ENCODE assay signal across 15 mouse cellular contexts in genomic region chr12:81776191-81776590, GRCm38 (mm10). TPM values are rescaled to one million over a fixed set of nuclear protein-coding genes. Genes with fewer than 3 reads are reported as not detected.
DNase-seq lines count a peak whose midpoint lies in the region; ATAC-seq and TF ChIP-seq lines count a peak whose summit lies in the region.
"Had no signal": no experiment of that assay in that cellular context is flagged by ENCODE, and none has a peak within 500 bp of the region (broad histone marks: within the 10 kb centered on the region; RNA-seq: fewer than 3 reads in every experiment).

No protein-coding gene starts in this region.

- DNase-seq in hindbrain, postnatal 0 days (ENCODE audit: low spot score) = peak; percentile 39
- DNase-seq in hindbrain, embryonic 10.5 days (ENCODE audit: low spot score) = no peak
- DNase-seq in thymus, postnatal 4 days = peak; percentile 30
- DNase-seq in thymus, postnatal 10 days (ENCODE audit: low spot score in 2 of 2) = no peak
- DNase-seq in embryonic facial prominence, embryonic 11.5 days (ENCODE audit: low spot score) = peak; percentile 77
- DNase-seq in cerebellum, adult 18-20 months = no peak
- DNase-seq in B cell, adult 2 months = no peak
- no peak for DNase-seq in kidney, adult 9 months
- DNase-seq: cerebellum, adult 8-10 months; thymus, postnatal 25 days had no signal

- H3K9ac ChIP-seq in hindbrain, postnatal 0 days (replicated peaks; ENCODE audit: low read length) = no peak overlapping the region
- no peak overlapping the region for H3K9ac ChIP-seq in embryonic facial prominence, embryonic 11.5 days (replicated peaks; ENCODE audit: low read length)
- H3K9ac ChIP-seq: heart, embryonic 15.5 days; liver, embryonic 14.5 days had no signal

- no peak overlapping the region for H3K27ac ChIP-seq in hindbrain, postnatal 0 days
- H3K27ac ChIP-seq in hindbrain, embryonic 10.5 days = no peak overlapping the region
- H3K27ac ChIP-seq in embryonic facial prominence, embryonic 11.5 days (replicated peaks; ENCODE audit: low read depth, low read length) = no peak overlapping the region
- H3K27ac ChIP-seq: heart, embryonic 15.5 days; liver, embryonic 14.5 days had no signal

- no peaks in the 10 kb centered on the region for H3K9me3 ChIP-seq in hindbrain, postnatal 0 days (ENCODE audit: low read length)
- H3K9me3 ChIP-seq in hindbrain, embryonic 10.5 days = no peaks in the 10 kb centered on the region
- no peaks in the 10 kb centered on the region for H3K9me3 ChIP-seq in embryonic facial prominence, embryonic 11.5 days (replicated peaks; ENCODE audit: control insufficient read depth, low read length)
- H3K9me3 ChIP-seq: heart, embryonic 15.5 days had no signal

- no peaks in the 10 kb centered on the region for H3K27me3 ChIP-seq in hindbrain, postnatal 0 days (ENCODE audit: insufficient read depth, low read length)
- H3K27me3 ChIP-seq in hindbrain, embryonic 10.5 days (ENCODE audit: insufficient read depth, poor library complexity, severe bottlenecking) = peaks cover 24% of the 10 kb centered on the region
- peaks cover 17% of the 10 kb centered on the region for H3K27me3 ChIP-seq in embryonic facial prominence, embryonic 11.5 days (ENCODE audit: control insufficient read depth, insufficient read depth, low read length)
- H3K27me3 ChIP-seq: Patski had no signal

- H3K36me3 ChIP-seq in hindbrain, postnatal 0 days (ENCODE audit: insufficient read depth, low read length) = no peaks in the 10 kb centered on the region
- H3K36me3 ChIP-seq in hindbrain, embryonic 10.5 days = peaks cover 14% of the 10 kb centered on the region; the same call in 1 of the 2 replicates
- H3K36me3 ChIP-seq in embryonic facial prominence, embryonic 11.5 days (replicated peaks; ENCODE audit: control insufficient read depth, insufficient read depth, low read depth, low read length) = no peaks in the 10 kb centered on the region
- H3K36me3 ChIP-seq: heart, embryonic 15.5 days had no signal

- WGBS in hindbrain, postnatal 0 days = 41% methylated on average over 3 of the region's 3 CpGs
- WGBS in hindbrain, embryonic 10.5 days = 48% methylated on average over 3 of the region's 3 CpGs
- WGBS in embryonic facial prominence, embryonic 11.5 days = 52% methylated on average over 3 of the region's 3 CpGs

- no peak overlapping the region for H3K4me3 ChIP-seq in hindbrain, postnatal 0 days (ENCODE audit: low read length)
- no peak overlapping the region for H3K4me3 ChIP-seq in hindbrain, embryonic 10.5 days
- H3K4me3 ChIP-seq in embryonic facial prominence, embryonic 11.5 days (ENCODE audit: low read depth, low read length) = no peak overlapping the region
- H3K4me3 ChIP-seq: heart, embryonic 15.5 days; layer of hippocampus, adult 2 months had no signal

- no peak overlapping the region for H3K4me2 ChIP-seq in hindbrain, postnatal 0 days (ENCODE audit: low read depth, low read length)
- H3K4me2 ChIP-seq in embryonic facial prominence, embryonic 11.5 days (ENCODE audit: low read depth, low read length) = no peak overlapping the region
- H3K4me2 ChIP-seq: heart, embryonic 15.5 days had no signal

- TF ChIP-seq CTCF in hindbrain, postnatal 0 days (IDR thresholded peaks at IDR 0.05; ENCODE audit: low read depth) = no peak

- no peak for ATAC-seq in hindbrain, postnatal 0 days
- ATAC-seq in embryonic facial prominence, embryonic 11.5 days (replicated peaks; ENCODE audit: insufficient number of reproducible peaks, low FRiP score, low TSS enrichment, low read depth) = no peak
- ATAC-seq: forebrain, embryonic 16.5 days; Patski had no signal

- peaks cover 6% of the 10 kb centered on the region; the same call in 1 of the 2 replicates for H3K4me1 ChIP-seq in hindbrain, postnatal 0 days (ENCODE audit: insufficient read depth, low read length)
- peaks cover 26% of the 10 kb centered on the region for H3K4me1 ChIP-seq in hindbrain, embryonic 10.5 days (replicated peaks)
- H3K4me1 ChIP-seq in embryonic facial prominence, embryonic 11.5 days (ENCODE audit: control insufficient read depth, insufficient read depth, low read length) = no peaks in the 10 kb centered on the region; the same call in none of the 2 replicates

RNA-seq across cellular contexts. Expression of gene Map3k9, which starts 4.8 kb away (rescaled TPM):
- total RNA-seq in hindbrain, postnatal 0 days (2014; rRNA removed) = 60.1 and 61.9 TPM in 2 replicates
- 8.1 and 8.4 TPM in 2 replicates for polyA plus RNA-seq in hindbrain, postnatal 0 days (2015; fragmentation: Nextera tagmentation; extraction: Ambion mirVana)
- polyA plus RNA-seq in hindbrain, embryonic 10.5 days (2016; fragmentation: Nextera tagmentation; extraction: Ambion mirVana) = 1.3 and 2.1 TPM in 2 replicates
- polyA plus RNA-seq in embryonic facial prominence, embryonic 11.5 days (2014; fragmentation: Nextera tagmentation; extraction: Ambion mirVana) = 1.3 and 1.4 TPM in 2 replicates

Comparison
In these comparisons a context has a peak if more than half of its experiments do, and no peak if none do; other contexts are left out.
1. DNase-seq: peak in hindbrain, postnatal 0 days (single experiment), thymus, postnatal 4 days (single experiment) and embryonic facial prominence, embryonic 11.5 days (single experiment); none in hindbrain, embryonic 10.5 days (single experiment), thymus, postnatal 10 days (0 of 2), cerebellum, adult 18-20 months (0 of 2), B cell, adult 2 months (0 of 2) and kidney, adult 9 months (single experiment).